Mouse (Mus musculus) frontal cortex, adult 2 months (tissue): ENCODE measurements around the gene 3100002H09Rik. TPM values are rescaled to one million over a fixed set of nuclear protein-coding genes. Genes with fewer than 3 reads are reported as not detected.

Experiments
- DNase-seq, 2 experiments: peaks; one replicate each; pipeline ENCODE4 v3.0.0; 2022; ENCODE audit warnings: low spot score in 1 of 2; ENCODE audit errors: extremely low spot score in 1 of 2
- polyA plus RNA-seq: library from polyadenylated mRNA; depleted of rRNA; stranded (reverse); fragments of >200 nt; gene quantifications from 2 replicates; pipeline ENCODE4 v1.2.3, GENCODE M21; 2012; rRNA removed

Gene 3100002H09Rik
- 0.14 and 0.21 TPM in 2 replicates for polyA plus RNA-seq

DNA sequence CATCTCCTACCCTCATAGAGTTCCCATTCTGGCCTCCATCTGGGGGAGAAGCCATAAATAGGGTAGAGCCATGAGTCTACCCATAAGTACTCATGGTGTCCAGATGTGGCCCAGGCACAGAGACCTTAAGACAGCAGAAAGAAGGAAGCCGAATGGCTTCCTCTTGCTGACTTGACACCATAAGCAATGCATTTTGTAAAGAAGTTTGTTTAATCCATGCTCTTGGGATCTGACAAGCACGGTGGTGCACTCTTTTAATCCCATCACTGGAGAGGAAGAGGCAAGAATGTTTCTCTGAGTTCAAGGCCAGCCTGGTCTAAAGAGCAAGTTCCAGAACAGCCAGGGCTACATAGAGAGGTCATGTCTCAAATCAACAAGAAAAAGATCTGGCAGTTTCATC, at the start of gene 3100002H09Rik:
Gene 3100002H09Rik, minus strand, starts transcription at position 101 of the 400 bp plus-strand sequence.
- DNase-seq, result no peak

DNA sequence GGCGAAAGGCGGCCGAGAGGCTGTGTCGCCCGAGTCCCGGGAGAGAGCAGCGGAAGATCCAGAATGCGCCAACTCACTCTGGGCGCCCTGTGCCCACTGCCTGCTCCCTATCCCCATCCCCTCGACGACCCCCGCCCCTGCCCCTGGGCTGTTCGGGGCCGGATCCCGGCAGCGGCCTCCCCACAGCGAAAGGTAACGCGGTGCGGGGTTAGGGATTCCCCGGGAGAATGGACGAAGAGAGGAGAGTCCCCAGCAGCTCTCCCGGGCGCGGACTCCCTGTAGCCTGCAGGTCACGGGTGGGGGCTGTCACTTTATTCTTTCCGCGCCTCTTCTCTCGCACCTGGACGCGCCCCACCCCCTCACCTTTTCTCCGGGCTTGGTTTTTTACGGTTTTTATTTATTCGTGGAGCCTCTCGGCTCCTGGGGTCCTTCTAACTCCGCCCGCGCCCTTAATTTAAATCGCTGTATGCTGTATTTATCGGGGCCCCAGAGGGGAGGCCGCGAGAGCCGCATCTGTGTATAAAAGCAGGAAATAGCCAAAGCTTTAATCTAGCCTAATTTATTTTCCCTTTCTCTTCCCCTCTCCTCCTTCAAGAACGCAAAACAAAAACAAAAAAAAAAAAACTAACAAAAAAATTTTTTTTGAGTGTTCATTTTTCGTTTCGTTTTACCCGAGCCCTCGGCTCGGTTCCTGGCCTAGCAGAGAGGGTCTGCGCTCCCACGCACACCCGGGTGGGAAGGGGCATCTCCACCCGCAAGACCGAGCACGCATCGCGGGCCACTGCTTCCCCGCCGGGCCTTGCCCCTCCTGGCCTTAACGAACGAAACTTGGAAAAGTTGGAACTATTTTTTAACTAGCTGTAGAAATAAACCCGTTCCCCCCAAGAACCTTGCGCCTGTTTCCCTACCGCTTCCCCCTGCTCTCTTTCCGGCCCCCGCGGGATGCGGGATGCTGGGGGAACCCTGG, 48.9 kb upstream of the 3100002H09Rik start:
- no peak for DNase-seq

DNA sequence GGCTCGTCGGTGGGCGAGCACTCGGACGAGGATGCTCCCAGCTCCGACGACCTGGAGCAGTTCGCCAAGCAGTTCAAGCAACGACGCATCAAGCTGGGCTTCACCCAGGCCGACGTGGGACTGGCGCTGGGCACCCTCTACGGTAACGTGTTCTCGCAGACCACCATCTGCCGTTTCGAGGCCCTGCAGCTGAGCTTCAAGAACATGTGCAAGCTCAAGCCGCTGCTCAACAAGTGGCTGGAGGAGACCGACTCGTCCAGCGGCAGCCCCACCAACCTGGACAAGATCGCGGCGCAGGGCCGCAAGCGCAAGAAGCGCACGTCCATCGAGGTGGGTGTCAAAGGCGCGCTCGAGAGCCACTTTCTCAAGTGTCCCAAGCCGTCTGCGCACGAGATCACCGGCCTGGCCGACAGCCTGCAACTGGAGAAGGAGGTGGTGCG, 47.8 kb upstream of the 3100002H09Rik start:
- DNase-seq, result no peak

DNA sequence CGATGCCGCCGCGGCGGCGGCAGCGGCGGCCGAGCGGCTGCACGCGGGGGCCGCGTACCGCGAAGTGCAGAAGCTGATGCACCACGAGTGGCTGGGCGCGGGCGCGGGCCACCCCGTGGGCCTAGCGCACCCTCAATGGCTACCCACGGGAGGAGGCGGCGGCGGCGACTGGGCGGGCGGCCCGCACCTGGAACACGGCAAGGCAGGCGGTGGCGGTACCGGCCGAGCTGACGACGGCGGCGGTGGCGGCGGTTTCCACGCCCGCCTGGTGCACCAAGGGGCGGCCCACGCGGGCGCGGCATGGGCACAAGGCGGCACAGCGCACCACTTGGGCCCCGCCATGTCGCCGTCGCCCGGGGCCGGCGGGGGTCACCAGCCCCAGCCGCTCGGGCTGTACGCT, 47.2 kb upstream of the 3100002H09Rik start:
- DNase-seq, result no peak

DNA sequence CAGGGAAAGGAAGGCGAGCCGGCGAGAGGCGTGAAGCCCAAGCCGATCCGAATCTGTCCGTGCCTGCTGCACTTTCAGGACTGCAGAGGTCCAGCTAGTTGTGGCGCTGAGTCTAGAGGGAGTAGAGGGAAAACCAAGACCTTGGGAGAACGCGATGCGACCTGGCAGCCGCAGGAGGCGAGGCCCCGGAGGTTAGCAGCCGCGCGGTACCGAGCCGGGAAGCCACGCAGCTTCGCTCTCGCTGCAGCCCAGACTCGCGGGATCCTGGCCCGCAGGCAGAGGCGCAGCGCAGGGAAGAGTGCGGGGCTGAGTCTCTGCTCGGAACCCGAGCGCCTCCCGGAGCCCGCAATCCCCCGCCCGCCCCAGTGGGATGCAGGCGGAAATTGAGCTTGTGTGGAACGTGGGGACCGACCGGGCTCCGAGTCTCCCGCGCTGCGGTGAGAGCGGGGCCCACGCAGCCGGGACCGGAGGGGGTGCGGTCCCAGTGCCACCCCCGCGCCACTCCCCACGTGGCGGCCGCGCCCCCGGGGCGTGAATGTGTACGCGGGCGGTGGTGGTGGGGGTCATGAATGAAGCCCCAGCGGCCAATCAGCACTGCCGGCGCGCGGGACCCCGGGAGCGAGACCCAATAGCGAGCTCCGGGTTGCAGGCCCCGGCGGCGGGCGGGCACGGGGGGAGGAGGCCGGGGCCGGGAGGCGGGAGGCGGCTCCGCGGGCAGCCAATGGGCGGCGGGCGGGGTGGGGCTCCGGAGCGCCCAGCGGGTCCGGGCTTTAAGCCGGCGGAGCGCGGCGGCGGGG, 46.4 kb upstream of the 3100002H09Rik start:
- peak; percentile 76 to 88 for DNase-seq

DNA sequence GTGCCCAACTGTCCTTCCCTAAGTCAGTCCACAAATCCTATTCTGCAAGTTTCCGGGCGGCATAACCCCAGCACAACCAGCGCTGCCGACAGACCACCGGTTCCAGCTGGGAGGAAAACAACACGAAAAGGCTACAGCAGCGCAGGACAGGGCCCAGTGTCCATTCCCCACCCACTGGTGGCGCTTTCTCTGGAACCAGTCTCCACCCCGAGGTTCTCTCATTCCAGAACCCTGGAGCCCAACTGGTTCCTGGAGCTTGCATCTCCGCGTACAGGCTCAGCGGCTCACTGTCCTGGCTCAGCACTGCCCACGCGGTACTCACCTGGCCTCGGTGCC, 45.9 kb upstream of the 3100002H09Rik start, which contains the start of gene Pou3f1:
Gene Pou3f1, plus strand, starts transcription at position 290 of the 336 bp plus-strand sequence.
- no peak for DNase-seq

DNA sequence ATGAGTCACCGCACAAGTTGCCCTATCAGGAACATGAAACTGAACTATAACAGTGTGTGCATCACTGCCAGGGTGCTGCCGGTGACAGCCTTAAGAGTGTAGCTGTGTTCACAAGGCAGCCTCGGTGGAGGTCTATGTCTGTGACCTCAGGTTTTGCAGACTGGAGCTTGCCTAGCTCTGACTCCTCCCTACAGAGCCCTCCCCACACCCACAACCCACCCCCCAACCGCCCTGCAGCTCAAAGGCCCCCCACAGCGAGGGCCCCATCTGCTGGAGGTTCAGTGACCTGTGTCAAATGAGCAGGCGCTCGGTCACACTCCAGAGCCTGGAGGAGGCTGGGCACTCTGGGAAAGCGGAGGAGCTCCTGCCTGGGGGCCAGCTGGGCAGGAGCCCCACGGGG, 42.3 kb upstream of the 3100002H09Rik start:
- no peak for DNase-seq

DNA sequence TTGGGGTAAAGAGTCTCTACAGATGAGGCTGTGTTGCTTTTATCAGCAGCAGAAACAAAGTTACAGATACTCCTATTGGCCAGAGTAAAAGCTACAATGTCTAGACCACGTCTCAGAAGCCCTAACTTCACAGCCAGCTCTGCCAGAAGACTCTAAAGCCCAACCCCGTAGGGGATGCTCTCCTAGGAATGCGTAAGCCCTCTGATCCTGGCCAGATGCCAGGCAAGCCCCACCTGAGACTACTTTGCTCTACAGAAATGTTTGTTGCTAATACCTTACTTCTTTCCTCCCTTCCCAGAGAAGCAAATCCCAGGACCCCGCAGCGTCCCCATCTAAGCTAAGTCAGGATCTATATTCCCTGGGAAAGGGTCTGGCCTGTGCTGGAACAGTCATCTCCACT, 37.3 kb upstream of the 3100002H09Rik start:
- no peak for DNase-seq

DNA sequence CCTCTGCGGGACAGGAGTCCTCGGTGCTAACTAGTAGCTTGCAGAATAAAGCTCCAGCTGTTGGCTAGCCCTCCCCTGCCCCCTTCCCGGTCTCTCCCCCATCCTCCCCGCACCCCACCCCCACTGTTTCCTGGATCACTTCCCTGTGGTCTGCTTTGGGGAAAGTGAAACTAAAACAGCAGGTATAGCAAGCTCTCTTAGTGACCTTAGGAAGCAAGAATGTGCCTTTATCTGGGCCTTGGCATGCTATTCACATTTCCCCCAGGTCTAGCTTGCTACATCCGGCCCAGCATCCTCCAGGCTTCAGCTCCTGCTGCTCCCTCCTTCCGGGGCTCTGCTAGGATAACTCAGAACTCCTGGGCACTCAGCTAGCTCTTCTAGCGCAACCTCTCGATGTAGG, 36.0 kb upstream of the 3100002H09Rik start:
- no peak for DNase-seq

DNA sequence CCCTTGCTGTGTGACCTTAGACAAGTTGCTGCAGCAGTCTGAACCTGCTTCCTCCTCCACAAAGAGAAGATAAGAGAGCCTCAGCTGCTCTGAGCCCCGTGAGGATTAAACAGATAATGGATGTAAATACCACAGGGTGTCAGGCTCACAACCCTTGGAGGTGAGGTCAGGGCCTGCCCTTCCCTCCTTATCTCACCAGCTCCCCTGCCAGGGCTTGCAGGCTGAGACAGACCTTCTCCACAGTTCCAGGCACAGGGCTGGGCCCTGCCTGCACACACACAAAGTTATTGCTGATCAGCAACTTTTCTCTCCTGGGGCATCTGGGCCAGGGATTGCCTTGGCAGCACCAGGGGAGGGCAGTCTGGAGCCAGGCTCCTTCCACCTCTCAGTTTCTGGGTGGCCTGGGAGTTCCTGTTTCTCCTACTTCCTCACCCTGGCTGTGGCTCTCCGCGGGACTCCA, 34.4 kb upstream of the 3100002H09Rik start:
- no peak for DNase-seq

DNA sequence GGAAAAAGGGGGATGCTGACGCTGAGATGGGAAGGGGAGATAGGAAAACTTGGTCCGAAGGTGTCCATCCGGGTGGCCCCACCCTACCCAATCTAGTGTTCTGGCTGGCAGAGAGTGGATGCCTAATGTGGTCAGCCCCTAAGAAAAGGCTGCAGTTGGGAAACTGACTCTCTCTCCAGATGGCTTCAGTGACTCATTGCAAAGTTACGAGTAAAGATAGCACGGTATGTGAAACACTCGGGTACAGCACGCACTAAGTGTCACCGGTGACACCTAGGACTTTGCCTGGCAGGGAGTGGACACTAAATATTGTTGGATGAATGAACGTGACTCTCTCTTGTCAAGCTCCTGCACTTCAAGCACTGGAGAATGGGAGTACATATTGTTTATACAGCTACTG, 33.3 kb upstream of the 3100002H09Rik start:
- no peak for DNase-seq

DNA sequence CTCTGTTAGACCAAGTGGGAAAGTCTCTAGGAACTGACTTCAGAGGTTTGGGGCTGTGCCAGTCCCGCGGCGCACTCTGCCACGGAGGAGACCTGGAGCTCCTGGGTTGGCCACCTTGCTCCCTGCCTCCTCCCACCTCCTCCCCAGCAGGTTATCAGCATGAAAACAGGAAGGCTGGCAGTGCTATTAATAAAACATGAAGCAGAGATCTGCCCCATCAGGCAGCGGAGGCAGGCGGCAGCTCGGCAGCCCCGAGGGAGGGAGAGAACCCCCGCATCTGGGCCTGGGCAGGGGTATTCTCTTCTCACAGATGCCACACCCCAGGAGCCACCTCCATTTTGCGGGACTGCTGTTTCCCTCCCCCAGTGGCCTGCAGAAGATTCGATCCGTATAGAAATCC, 29.1 kb upstream of the 3100002H09Rik start:
- DNase-seq, result no peak

DNA sequence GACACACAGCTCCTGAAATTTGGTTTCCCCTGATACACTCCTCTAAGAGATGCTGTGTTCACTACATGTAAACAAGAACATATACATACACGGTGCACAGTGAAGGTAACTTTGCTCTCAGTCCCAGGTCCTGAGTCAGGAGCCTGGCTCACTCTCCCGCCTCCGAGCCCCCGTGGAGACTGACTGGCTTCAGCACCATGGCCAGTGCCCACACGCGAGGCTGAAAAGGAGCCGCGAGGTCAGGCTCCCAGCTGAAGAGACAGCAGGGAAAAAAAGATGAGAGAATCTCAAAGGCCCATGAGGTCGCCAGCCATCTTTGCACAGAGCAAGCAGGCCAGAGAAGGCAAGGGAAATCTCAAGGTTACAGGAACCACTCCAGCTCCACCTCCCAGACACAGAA, 22.7 kb upstream of the 3100002H09Rik start:
- no peak for DNase-seq

DNA sequence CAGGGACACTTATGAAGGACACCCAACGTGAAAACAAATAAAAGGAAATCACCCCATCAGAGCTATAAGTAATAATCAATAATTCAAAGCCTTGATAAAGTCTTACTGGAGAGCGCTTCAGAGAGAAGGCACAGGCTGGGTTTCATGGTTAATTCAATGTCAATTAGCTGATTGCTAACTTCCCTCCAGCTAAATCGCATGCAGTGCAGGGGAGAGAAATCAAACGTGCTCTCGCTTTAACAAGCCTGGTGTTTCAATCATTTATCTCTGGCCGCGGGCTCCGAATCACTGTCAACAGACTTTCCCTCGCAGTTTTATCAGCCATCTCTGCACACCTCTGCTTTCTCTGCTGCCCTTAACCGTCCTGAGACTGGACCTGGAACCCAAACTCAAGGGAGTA, 22.3 kb upstream of the 3100002H09Rik start:
- no peak for DNase-seq

DNA sequence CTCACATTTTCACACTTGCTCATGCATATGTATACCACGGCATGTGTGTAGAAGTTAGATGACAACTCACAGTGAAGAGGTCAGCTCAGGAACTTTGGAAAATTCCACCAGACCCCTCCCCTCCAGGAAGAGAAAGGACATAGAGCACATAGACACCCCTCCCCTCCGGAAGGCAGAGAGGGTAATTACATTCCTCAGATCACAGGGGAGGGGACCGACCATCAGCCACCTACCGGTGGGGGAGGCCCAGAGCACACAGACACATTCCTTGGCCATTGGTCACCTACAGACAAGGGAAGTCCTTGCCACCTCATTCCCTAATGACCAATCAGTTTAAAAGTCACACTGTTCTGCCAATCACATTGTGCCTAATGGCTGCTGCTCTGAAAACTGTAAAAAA, 20.9 kb upstream of the 3100002H09Rik start:
- no peak for DNase-seq

DNA sequence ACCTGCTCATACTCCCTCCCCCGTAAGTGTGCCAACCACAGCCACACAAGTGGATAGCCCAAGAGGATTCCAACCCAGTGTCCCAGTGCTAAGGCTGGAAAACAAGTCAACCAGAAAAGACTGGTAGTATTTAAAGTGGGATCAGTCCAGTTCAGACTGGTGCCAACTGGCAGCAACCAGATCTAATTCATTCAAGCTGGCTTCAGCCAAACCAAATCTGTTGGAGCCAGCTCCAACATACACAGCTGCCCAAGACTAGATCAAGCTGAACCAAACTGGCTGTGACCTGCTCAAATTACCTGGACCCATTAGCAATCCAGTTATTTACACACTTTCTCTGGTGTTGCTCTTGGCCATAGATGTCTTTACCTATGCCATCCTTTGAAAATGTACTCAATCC, 16.2 kb upstream of the 3100002H09Rik start:
- no peak for DNase-seq

DNA sequence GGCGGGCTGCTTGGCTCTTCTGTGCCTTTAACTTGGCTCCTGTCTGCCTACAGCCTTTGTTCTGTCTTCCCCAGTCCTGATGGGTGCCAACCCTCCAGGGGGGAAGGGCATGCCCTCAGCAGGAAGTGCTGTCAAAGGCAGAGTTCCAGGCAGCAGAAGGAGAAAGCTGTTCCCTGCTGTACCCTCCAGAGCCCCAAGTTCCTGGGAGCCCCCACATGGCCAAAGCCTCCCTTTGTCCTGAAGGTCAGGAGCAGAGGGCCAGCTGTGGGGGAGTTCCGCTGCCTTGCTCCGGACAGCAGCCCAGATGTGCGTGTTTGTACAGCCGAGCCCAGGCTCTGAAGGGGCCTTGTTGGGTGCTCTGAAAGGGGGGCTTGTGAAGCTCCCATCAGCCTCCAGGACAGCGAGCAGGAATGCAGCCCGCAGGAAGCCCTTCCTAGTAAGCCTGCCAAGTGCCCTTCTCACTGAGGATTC, 13.5 kb upstream of the 3100002H09Rik start:
- DNase-seq, result peak in 1 of 2 experiments; percentile 38

DNA sequence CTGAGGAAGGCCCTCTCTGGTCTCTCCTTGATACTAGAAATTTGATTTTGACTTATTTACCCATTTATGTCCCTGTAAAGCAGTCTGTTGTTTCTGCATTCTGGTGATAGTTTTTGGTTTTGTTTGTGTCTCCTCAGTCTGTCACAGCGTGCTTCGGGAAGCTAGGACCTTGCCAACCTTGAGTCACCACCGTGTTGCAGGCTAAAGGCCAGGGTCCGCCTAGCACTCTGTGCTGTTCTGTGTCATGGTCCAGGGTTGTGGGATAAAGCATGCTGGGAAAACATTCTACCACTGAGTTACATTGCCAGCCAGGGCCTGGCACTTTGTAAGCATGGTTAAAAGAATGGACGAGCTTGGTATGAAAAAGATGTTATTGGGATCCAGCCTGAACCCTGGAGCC, 12.0 kb upstream of the 3100002H09Rik start:
- no peak for DNase-seq

DNA sequence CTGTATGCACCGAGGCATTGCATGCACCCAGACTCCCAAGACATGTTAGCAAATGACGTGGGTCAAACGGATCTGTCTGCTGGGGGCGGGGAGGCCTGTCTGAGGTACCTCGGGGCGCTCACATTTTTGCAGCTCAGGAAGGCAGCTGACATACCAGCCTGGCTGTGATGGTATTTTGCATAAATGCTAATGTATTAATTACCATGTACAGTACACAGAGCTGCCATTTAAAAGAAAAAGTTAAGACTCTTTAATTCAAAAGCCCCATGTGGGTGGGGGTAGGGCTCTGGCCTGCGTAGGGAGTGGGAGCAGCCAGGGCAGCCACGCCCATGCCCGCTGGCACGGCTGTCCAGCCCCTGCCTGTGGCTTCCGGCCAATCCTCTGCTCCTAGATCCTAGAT, 10.8 kb upstream of the 3100002H09Rik start:
- no peak for DNase-seq

DNA sequence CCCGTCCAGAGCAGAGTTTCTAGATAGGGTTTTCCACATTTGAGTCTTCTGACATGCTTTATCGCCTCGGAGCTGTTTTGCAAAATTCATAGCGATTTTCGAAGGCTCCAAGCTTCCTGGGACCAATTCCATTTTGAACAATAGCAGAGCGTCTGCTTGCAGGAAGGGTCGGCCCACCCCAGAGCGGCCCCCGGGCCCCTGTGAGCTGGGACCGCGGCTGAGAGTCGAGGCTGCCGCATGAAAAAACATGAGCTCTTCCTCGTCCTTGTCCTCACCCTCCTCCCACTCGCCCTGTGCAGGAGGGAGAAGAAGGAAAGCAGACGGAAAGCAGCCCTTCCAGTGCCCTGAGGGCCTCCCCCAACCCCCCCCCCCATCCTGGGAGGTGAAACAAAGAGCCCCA, 8.0 kb upstream of the 3100002H09Rik start:
- DNase-seq, result no peak

DNA sequence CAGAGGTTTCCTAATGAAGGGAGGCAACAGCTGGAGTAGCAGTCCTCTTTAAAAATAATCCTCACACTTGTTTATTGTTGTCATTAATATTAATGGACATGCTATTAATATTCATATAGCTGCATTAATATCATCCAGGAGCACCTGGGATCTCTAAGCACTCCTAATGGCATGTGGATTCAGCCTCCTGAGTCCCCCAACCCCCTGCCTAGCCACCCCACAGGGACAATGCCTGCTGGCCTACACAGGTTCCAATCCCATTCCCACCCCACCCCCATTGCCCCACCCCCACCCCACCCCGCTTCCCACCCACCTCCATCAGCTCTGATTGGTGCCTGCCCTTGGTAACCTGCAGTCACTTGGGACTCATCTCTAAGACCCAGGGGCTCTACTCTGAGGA, 6.0 kb upstream of the 3100002H09Rik start:
- no peak for DNase-seq
